Mouse (Mus musculus) heart, postnatal 0 days (tissue): ENCODE measurements at regions not wholly inside any gene's neighbourhood (a gene's known extent, or its start where the extent isn't known, plus 50 kb on each side); places are given as distances from the start of the nearest gene placed in this dataset.

Source experiments
- ATAC-seq: fragments of 200-750 bp; cut with Nextera tagmentation; 2 replicates; pipeline ENCODE4 v1.8.0; 2017; ENCODE audit warnings: low read depth, moderate number of reproducible peaks, moderate library complexity; ENCODE audit not compliant: insufficient read depth
- DNase-seq: peaks from one replicate; pipeline ENCODE4 v3.0.0-alpha.2; 2016; ENCODE audit warnings: low spot score
- H3K27ac ChIP-seq: fragments of 300-500 bp; sonication (generic); 2 replicates; pipeline ENCODE4 v1.5.1; 2014; ENCODE audit warnings: low read depth, mild to moderate bottlenecking
- H3K27me3 ChIP-seq: fragments of 300-500 bp; sonication (generic); 2 replicates; pipeline ENCODE4 v1.6.1; 2014; ENCODE audit warnings: low read length, mixed read lengths; ENCODE audit not compliant: control insufficient read depth, insufficient read depth
- H3K36me3 ChIP-seq: fragments of 300-500 bp; sonication (generic); replicated peaks from 2 replicates; pipeline ENCODE4 v1.6.1; 2014; ENCODE audit warnings: low read length, mixed read lengths; ENCODE audit not compliant: control insufficient read depth, insufficient read depth
- H3K4me1 ChIP-seq: fragments of 300-500 bp; sonication (generic); 2 replicates; pipeline ENCODE4 v1.6.1; 2014; ENCODE audit warnings: antibody characterized with exemption; ENCODE audit not compliant: control insufficient read depth, insufficient read depth
- H3K4me2 ChIP-seq: fragments of 300-500 bp; sonication (generic); 2 replicates; pipeline ENCODE4 v1.6.1; 2014; ENCODE audit warnings: low read depth, mild to moderate bottlenecking, low read length, moderate library complexity
- H3K4me3 ChIP-seq: fragments of 300-500 bp; sonication (generic); 2 replicates; pipeline ENCODE4 v1.5.1; 2014; ENCODE audit warnings: low read depth, low read length
- H3K9ac ChIP-seq: fragments of 300-500 bp; sonication (generic); replicated peaks from 2 replicates; pipeline ENCODE4 v1.6.1; 2014; ENCODE audit warnings: low read depth, low read length, mixed read lengths
- H3K9me3 ChIP-seq: fragments of 300-500 bp; sonication (generic); replicated peaks from 2 replicates; pipeline ENCODE4 v1.6.1; 2016; ENCODE audit warnings: low read length; ENCODE audit not compliant: control insufficient read depth
- CTCF ChIP-seq: IDR thresholded peaks from 2 replicates; pipeline ENCODE4 v1.5.1; 2016; ENCODE audit warnings: antibody characterized with exemption, control low read depth, low read depth
- EP300 ChIP-seq: IDR thresholded peaks from 2 replicates; pipeline ENCODE4 v1.6.1; 2016; ENCODE audit warnings: antibody characterized with exemption, low read depth
- WGBS: fragments of 180-500 bp; shearing (Covaris S2); extraction: QIAGEN DNeasy Blood & Tissue Kit; methylation state at CpG from one replicate; pipeline ENCODE4 v1.1.7; 2014; 5-methylcytosine and 5-hydroxymethylcytosine counted together

DNA sequence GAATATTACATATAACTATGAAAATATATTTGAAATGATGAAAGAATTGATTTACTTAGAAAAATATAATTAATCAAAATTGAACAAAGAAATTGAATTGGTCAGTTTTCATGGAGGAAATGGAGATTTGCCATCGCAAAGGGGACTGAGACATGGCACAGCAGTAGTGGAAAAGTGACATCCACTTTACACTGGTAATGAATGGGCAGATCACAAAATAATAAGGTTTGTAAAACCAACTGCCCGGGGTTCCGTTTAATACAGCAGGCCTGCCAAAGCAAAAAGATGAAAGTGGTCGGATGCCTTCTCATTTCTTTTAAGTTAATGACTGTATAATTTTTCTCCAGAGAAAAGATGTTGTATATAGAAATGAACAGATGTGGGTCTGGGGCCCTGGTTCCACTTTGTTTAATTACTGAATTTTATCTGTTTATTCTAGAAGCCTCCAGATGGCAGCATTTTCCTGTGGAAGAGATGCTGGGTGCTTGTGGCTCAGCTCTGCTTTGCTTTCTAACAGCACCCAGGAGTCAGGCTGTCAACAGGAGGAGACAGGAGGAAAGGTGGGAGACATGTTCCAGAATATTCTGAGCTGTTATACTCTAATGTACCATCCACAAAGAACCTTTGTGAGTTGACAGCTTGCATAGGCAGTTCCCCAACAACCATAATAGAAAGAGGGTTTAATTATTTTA lies 75.6 kb upstream of the Fbxl17 start:
- DNase-seq (peak; percentile 6), ATAC-seq (no peak)
- H3K36me3 ChIP-seq = no peaks in the 10 kb centered on the region
- H3K4me1 ChIP-seq = no peaks in the 10 kb centered on the region
- no peaks in the 10 kb centered on the region for H3K9me3 ChIP-seq
- H3K4me3 ChIP-seq = no peak overlapping the region
- peak; percentile 55 for TF ChIP-seq CTCF
- TF ChIP-seq EP300 = no peak
- no peak overlapping the region for H3K9ac ChIP-seq
- 65% methylated on average over 4 of the region's 4 CpGs for WGBS
- no peaks in the 10 kb centered on the region for H3K27me3 ChIP-seq
- no peak overlapping the region for H3K27ac ChIP-seq
- no peak overlapping the region for H3K4me2 ChIP-seq

DNA sequence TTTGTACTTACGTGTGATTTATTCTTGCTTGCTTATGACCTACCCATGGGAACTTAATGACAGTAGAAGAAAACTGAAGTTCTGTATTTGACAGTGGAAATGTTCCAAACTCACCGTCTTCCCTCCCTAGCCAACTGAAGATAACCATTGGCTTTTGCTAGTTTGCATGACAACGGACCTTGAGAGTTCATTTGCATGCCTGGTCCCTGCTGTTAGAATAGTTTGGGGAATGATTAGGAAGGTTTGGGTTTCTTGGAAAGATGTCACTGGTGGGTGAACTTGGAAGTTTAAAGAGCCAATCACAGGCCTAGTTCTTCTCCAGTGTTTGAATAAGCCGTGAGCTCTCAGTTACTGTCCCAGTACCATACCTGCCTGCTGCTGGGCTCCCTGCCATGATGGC lies 83.1 kb upstream of the Fbxl17 start:
- H3K4me2 ChIP-seq = no peak overlapping the region
- H3K27me3 ChIP-seq = no peaks in the 10 kb centered on the region
- H3K27ac ChIP-seq = no peak overlapping the region
- H3K4me3 ChIP-seq = no peak overlapping the region
- no peak for ATAC-seq
- no peaks in the 10 kb centered on the region for H3K4me1 ChIP-seq
- no peak overlapping the region for H3K9ac ChIP-seq
- no peaks in the 10 kb centered on the region for H3K36me3 ChIP-seq
- TF ChIP-seq EP300 (no peak), CTCF (no peak)
- no peak for DNase-seq
- WGBS = 62% methylated on average over 4 of the region's 4 CpGs
- no peaks in the 10 kb centered on the region for H3K9me3 ChIP-seq

DNA sequence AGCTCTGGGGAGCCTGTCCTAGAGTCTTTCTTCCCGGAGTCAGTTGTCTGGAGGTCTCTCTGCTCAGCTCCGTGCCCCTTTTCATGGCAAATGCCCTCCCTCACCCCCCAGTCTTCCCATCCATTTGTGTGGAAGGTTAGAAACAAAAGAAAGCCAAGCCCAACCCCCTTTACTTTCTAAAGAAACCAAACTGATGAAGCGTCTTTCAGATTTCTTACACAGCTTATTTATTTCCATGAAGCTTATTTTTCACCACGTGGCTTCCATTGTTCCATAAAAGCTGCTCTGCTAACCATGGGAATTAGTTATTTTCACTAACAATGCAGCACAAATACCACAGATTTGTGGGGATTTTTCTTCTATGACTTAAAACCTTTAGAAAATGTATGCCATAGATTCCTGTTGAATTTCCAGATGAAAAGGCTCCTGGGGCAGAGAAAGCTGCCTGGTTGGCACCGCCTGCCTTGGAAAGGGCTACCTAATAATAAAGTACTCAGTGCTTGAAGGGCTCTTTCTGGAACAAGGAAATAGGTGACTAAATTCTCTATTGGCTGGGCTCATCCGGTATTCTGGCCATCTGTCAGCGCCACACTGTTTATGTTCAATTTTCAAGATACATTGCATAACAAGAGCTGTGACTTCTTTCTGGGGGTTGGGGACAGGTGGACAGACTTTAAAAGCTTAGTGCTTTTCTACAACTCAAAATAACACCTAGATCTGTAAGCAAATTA lies 107.4 kb upstream of the Fbxl17 start:
- Histone ChIP-seq H3K4me1 (no peaks in the 10 kb centered on the region), H3K36me3 (no peaks in the 10 kb centered on the region), H3K4me2 (no peak overlapping the region), H3K27me3 (no peaks in the 10 kb centered on the region), H3K27ac (no peak overlapping the region), H3K4me3 (no peak overlapping the region), H3K9ac (no peak overlapping the region), H3K9me3 (no peaks in the 10 kb centered on the region)
- no peak for DNase-seq
- 71% methylated on average over 7 of the region's 7 CpGs for WGBS
- no peak for ATAC-seq
- TF ChIP-seq EP300 (no peak), CTCF (no peak)

DNA sequence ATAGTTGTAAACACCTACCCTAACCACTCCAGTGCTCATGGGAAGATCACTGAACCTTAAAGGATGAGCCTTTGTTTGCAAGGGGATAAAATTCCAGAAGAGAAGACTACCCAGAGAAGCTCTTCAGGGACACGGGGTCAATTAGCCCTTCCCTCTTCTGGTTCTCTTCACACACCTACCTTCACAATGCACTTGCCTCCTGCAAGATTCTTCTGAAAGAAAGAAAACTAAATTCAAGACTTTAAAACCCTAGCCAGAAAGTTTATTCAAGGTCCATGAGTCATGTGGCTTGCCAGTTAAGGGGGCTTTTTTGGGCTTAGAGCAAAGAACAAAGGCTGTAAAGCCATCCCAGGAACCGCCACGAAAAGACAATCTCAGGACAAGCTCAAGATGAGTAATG lies 122.9 kb upstream of the Fbxl17 start:
- Histone ChIP-seq H3K27me3 (no peaks in the 10 kb centered on the region), H3K36me3 (no peaks in the 10 kb centered on the region), H3K9me3 (no peaks in the 10 kb centered on the region), H3K4me3 (no peak overlapping the region), H3K9ac (no peak overlapping the region), H3K4me2 (no peak overlapping the region), H3K27ac (no peak overlapping the region), H3K4me1 (no peaks in the 10 kb centered on the region)
- DNase-seq (no peak), ATAC-seq (no peak)
- no peak for TF ChIP-seq EP300
- no peak for TF ChIP-seq CTCF
- 11% methylated on average over 3 of the region's 3 CpGs for WGBS

- no peak overlapping the region for H3K4me3 ChIP-seq
- no peak overlapping the region for H3K4me2 ChIP-seq
- DNase-seq = no peak
- no peak for TF ChIP-seq CTCF
- no peak for TF ChIP-seq EP300
- ATAC-seq = no peak
- H3K9ac ChIP-seq = no peak overlapping the region
- H3K27ac ChIP-seq = no peak overlapping the region
- 62% methylated on average over 2 of the region's 2 CpGs for WGBS
- H3K36me3 ChIP-seq = no peaks in the 10 kb centered on the region
- H3K9me3 ChIP-seq = no peaks in the 10 kb centered on the region
- no peaks in the 10 kb centered on the region for H3K4me1 ChIP-seq
- no peaks in the 10 kb centered on the region for H3K27me3 ChIP-seq
These were observed 137.8 kb upstream of the Fbxl17 start for GRCm38 (mm10) chr17:63637598-63637997.
